In genomic region chr16:21714516-21714915, GRCm38 (mm10) we compare ENCODE assay signal across 24 mouse cellular contexts. TPM values are rescaled to one million over a fixed set of nuclear protein-coding genes. Genes with fewer than 3 reads are reported as not detected.
DNase-seq lines count a peak whose midpoint lies in the region; ATAC-seq and TF ChIP-seq lines count a peak whose summit lies in the region.
"Had no signal": no experiment of that assay in that cellular context is flagged by ENCODE, and none has a peak within 500 bp of the region (broad histone marks: within the 10 kb centered on the region; RNA-seq: fewer than 3 reads in every experiment).

No protein-coding gene starts in this region.

- H3K4me1 ChIP-seq in forebrain, embryonic 13.5 days: no peaks in the 10 kb centered on the region
- H3K4me1 ChIP-seq in forebrain, embryonic 10.5 days: peaks cover 10% of the 10 kb centered on the region; the same call in 1 of the 2 replicates
- H3K4me1 ChIP-seq in forebrain, postnatal 0 days (ENCODE audit: insufficient read depth): no peaks in the 10 kb centered on the region
- no peaks in the 10 kb centered on the region for H3K4me1 ChIP-seq in midbrain, embryonic 16.5 days (ENCODE audit: control insufficient read depth, insufficient read depth, low read length)
- H3K4me1 ChIP-seq: embryonic facial prominence, embryonic 13.5 days had no signal

- no peak overlapping the region for H3K4me2 ChIP-seq in forebrain, embryonic 13.5 days
- H3K4me2 ChIP-seq in forebrain, postnatal 0 days (ENCODE audit: low read depth): no peak overlapping the region
- no peak overlapping the region for H3K4me2 ChIP-seq in midbrain, embryonic 16.5 days (ENCODE audit: low read length)
- H3K4me2 ChIP-seq: embryonic facial prominence, embryonic 13.5 days; heart, embryonic 15.5 days; hindbrain, embryonic 13.5 days had no signal

- ATAC-seq in forebrain, embryonic 13.5 days: peak; percentile 70; the same call in 1 of the 2 replicates
- peak; percentile 98 for ATAC-seq in forebrain, postnatal 0 days
- ATAC-seq in midbrain, embryonic 16.5 days: no peak
- ATAC-seq: CD4-positive, CD25-positive, alpha-beta regulatory T cell, adult 4 months; hindbrain, postnatal 0 days had no signal

- DNase-seq in forebrain, embryonic 10.5 days (ENCODE audit: extremely low spot score, low spot score): no peak
- peak; percentile 28 for DNase-seq in layer of hippocampus, adult 9-11 months
- DNase-seq in layer of hippocampus, postnatal 14 days (ENCODE audit: low spot score in 2 of 2): no peak
- peak; percentile 58 to 76 for DNase-seq in right cerebral cortex, postnatal 10 days (ENCODE audit: low spot score in 2 of 2)
- DNase-seq in right cerebral cortex, postnatal 25 days: no peak
- DNase-seq in forebrain, postnatal 0 days: peak; percentile 77
- DNase-seq: adrenal gland, adult 8-10 months; adrenal gland, postnatal 36 days; B cell, adult 2 months; cerebellum, adult 18-20 months; cerebellum, adult 9-11 months; cerebellum, postnatal 36 days; gastrocnemius, postnatal 36 days; heart, adult 18-20 months; heart, postnatal 14 days had no signal

- TF ChIP-seq CTCF in forebrain, postnatal 0 days (IDR thresholded peaks at IDR 0.05; ENCODE audit: low read depth): no peak

- 86% methylated on average over 10 of the region's 10 CpGs for WGBS in forebrain, embryonic 13.5 days
- 94% methylated on average over 10 of the region's 10 CpGs for WGBS in forebrain, embryonic 10.5 days
- 61% methylated on average over 10 of the region's 10 CpGs for WGBS in forebrain, postnatal 0 days
- 90% methylated on average over 10 of the region's 10 CpGs for WGBS in midbrain, embryonic 16.5 days

- no peaks in the 10 kb centered on the region for H3K27me3 ChIP-seq in forebrain, embryonic 13.5 days
- no peaks in the 10 kb centered on the region for H3K27me3 ChIP-seq in forebrain, embryonic 10.5 days (ENCODE audit: poor library complexity, severe bottlenecking)
- no peaks in the 10 kb centered on the region for H3K27me3 ChIP-seq in forebrain, postnatal 0 days (ENCODE audit: insufficient read depth, low read length)
- no peaks in the 10 kb centered on the region for H3K27me3 ChIP-seq in midbrain, embryonic 16.5 days (ENCODE audit: control insufficient read depth, insufficient read depth, low read depth, low read length)
- H3K27me3 ChIP-seq: embryonic facial prominence, embryonic 13.5 days; heart, embryonic 15.5 days; hindbrain, embryonic 13.5 days had no signal

- no peaks in the 10 kb centered on the region for H3K36me3 ChIP-seq in forebrain, embryonic 13.5 days (ENCODE audit: poor library complexity, severe bottlenecking)
- H3K36me3 ChIP-seq in forebrain, embryonic 10.5 days (replicated peaks): no peaks in the 10 kb centered on the region
- H3K36me3 ChIP-seq in forebrain, postnatal 0 days (ENCODE audit: insufficient read depth): no peaks in the 10 kb centered on the region
- no peaks in the 10 kb centered on the region for H3K36me3 ChIP-seq in midbrain, embryonic 16.5 days (ENCODE audit: control insufficient read depth, insufficient read depth, low read length)
- H3K36me3 ChIP-seq: embryonic facial prominence, embryonic 13.5 days; G1E; heart, embryonic 10.5 days; heart, embryonic 15.5 days; hindbrain, embryonic 13.5 days had no signal

- H3K4me3 ChIP-seq in forebrain, embryonic 13.5 days: no peak overlapping the region
- H3K4me3 ChIP-seq in forebrain, embryonic 10.5 days: no peak overlapping the region
- no peak overlapping the region for H3K4me3 ChIP-seq in forebrain, postnatal 0 days (ENCODE audit: low read depth, low read length)
- no peak overlapping the region for H3K4me3 ChIP-seq in midbrain, embryonic 16.5 days (ENCODE audit: low read depth, low read length)
- H3K4me3 ChIP-seq: embryonic facial prominence, embryonic 13.5 days; heart, embryonic 10.5 days; heart, embryonic 15.5 days; hindbrain, embryonic 13.5 days had no signal

- no peak overlapping the region for H3K9ac ChIP-seq in forebrain, embryonic 13.5 days
- no peak overlapping the region for H3K9ac ChIP-seq in forebrain, postnatal 0 days
- H3K9ac ChIP-seq in midbrain, embryonic 16.5 days (ENCODE audit: low read depth, low read length): no peak overlapping the region
- H3K9ac ChIP-seq: embryonic facial prominence, embryonic 13.5 days; heart, embryonic 15.5 days; hindbrain, embryonic 13.5 days had no signal

- no peak overlapping the region for H3K27ac ChIP-seq in forebrain, embryonic 13.5 days
- no peak overlapping the region for H3K27ac ChIP-seq in forebrain, embryonic 10.5 days
- no peak overlapping the region for H3K27ac ChIP-seq in forebrain, postnatal 0 days (ENCODE audit: low read depth, low read length)
- no peak overlapping the region for H3K27ac ChIP-seq in midbrain, embryonic 16.5 days (ENCODE audit: low read length)
- H3K27ac ChIP-seq: embryonic facial prominence, embryonic 13.5 days; heart, embryonic 10.5 days; heart, embryonic 15.5 days; hindbrain, embryonic 13.5 days; hindbrain, postnatal 0 days had no signal

- H3K9me3 ChIP-seq in forebrain, embryonic 13.5 days (replicated peaks): no peaks in the 10 kb centered on the region
- no peaks in the 10 kb centered on the region for H3K9me3 ChIP-seq in forebrain, embryonic 10.5 days
- no peaks in the 10 kb centered on the region for H3K9me3 ChIP-seq in forebrain, postnatal 0 days (ENCODE audit: low read length)
- no peaks in the 10 kb centered on the region for H3K9me3 ChIP-seq in midbrain, embryonic 16.5 days (replicated peaks; ENCODE audit: control insufficient read depth, low read length, poor library complexity, severe bottlenecking)
- H3K9me3 ChIP-seq: embryonic facial prominence, embryonic 13.5 days; G1E; heart, embryonic 10.5 days; heart, embryonic 15.5 days; hindbrain, embryonic 13.5 days had no signal

RNA-seq across cellular contexts. Expression of gene 2510009E07Rik, which starts 20.1 kb away (rescaled TPM):
- 32.1 and 38.8 TPM in 2 replicates for polyA plus RNA-seq in forebrain, embryonic 13.5 days (2015; fragmentation: Nextera tagmentation; extraction: Ambion mirVana)
- 29.2 and 31.9 TPM in 2 replicates for polyA plus RNA-seq in forebrain, embryonic 10.5 days (2016; fragmentation: Nextera tagmentation; extraction: Ambion mirVana)
- 10 to 100 TPM; 47.3 to 58.4 TPM for total RNA-seq in layer of hippocampus, postnatal 14 days (2021)
- 37.0 and 37.6 TPM in 2 replicates for total RNA-seq in forebrain, postnatal 0 days (2014; rRNA removed)
- 30.6 and 40.5 TPM in 2 replicates for polyA plus RNA-seq in forebrain, postnatal 0 days (2015; fragmentation: Nextera tagmentation; extraction: Ambion mirVana)
- polyA plus RNA-seq in midbrain, embryonic 16.5 days (2015; fragmentation: Nextera tagmentation; extraction: Ambion mirVana): 50.4 and 55.3 TPM in 2 replicates
- polyA plus RNA-seq: G1E had no signal

Comparison
In these comparisons a context has a peak if more than half of its experiments do, and no peak if none do; other contexts are left out.
1. DNase-seq: peak in layer of hippocampus, adult 9-11 months (single experiment), right cerebral cortex, postnatal 10 days (2 of 2) and forebrain, postnatal 0 days (single experiment); none in forebrain, embryonic 10.5 days (single experiment), layer of hippocampus, postnatal 14 days (0 of 2) and right cerebral cortex, postnatal 25 days (single experiment).